Mouse (Mus musculus) Muller cell, postnatal 12 days (primary cell): ENCODE measurements around the gene Btbd35f26.
"Not testable (repeated sequence)": the region's sequence is repeated elsewhere in the genome, so short reads cannot be mapped to it uniquely, and the experiment has no call there.

Experiments
- DNase-seq: peaks from one replicate; pipeline ENCODE4 v3.0.0-alpha.2; 2015; ENCODE audit errors: inconsistent ontology term

Gene Btbd35f26

DNA sequence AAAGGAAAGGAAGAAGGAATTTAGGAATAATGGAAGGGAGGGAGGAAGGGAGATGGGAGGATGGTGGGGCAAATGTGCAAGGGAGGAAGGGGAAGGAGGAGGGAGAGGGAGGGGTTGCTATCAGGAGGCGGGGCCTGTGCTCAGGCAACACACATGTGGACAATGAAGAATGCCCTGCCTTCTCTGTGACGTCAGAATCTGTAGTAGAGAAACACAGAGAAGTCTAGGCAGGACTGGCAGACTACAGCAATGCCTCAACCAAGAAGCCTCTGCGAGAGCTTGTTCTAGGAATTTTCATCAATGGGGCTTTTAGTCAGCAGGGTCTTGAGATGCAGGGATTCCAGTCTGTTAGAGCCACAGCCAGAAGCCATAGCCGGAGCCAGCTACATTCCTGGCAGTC lies at the start of gene Btbd35f26:
TSS of gene Btbd35f26 (plus strand) at position 301 of the 400 bp plus-strand sequence.
- not testable (repeated sequence) for DNase-seq

GRCm38 (mm10) chrX:31341924-31342323 lies 5.7 kb downstream of the Btbd35f26 start:
- not testable (repeated sequence) for DNase-seq

GRCm38 (mm10) chrX:31383818-31384217 lies 47.6 kb downstream of the Btbd35f26 start, which contains the start of gene Btbd35f19:
Btbd35f19 (minus strand) TSS chrX:31383918.
- not testable (repeated sequence) for DNase-seq
